Mouse (Mus musculus): ENCODE measurements around the gene Gm17268. TPM values are rescaled to one million over a fixed set of nuclear protein-coding genes. Genes with fewer than 3 reads are reported as not detected.

Gene Gm17268
- polyA plus RNA-seq, 1 experiment from 2014 or later, result not detected

DNA sequence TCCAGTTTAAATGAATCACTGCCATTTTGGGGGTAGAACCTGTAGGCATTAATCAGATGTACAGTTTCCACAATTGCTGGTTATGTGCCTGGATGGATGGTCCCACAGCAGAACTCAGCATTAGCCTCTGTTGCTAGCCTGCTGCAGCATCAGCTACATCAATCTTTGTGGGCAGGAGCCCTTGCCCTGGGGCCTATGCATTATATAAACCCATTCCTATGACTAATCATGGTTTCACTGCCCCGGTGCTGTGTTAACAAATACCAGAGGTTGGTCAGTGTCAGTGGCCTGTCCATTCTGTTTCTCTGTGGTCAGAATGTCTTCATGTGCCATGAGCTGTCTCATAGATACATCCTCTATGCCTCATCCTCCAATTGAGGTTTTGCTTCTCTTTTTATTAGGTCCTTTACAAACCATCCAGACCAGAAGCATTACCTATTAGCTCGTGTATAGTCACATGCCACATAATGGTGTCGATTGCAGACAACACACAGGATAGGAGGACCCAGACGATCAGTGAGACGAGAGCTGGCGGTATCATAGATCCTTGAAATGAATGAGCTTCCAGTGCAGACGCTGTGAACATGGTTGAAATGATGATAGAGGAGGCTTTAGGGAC, 28.7 kb upstream of the Gm17268 start:
- no peaks in the 10 kb centered on the region for H3K36me3 ChIP-seq (replicated peaks; ENCODE audit: control insufficient read depth, insufficient read depth)
- H3K4me2 ChIP-seq (replicated peaks), result no peak overlapping the region
- no peak for ATAC-seq (ENCODE audit: low FRiP score)
- no peaks in the 10 kb centered on the region for H3K4me1 ChIP-seq (replicated peaks; ENCODE audit: control insufficient read depth, insufficient read depth, low read length)
- 82% methylated on average over 7 of the region's 7 CpGs for WGBS
- H3K9ac ChIP-seq, result no peak overlapping the region
- H3K4me3 ChIP-seq (replicated peaks; ENCODE audit: low read length), result no peak overlapping the region
- no peaks in the 10 kb centered on the region for H3K9me3 ChIP-seq (ENCODE audit: control insufficient read depth, low read length)
- no peak for DNase-seq (ENCODE audit: low spot score)
- H3K27me3 ChIP-seq (ENCODE audit: control insufficient read depth, insufficient read depth, low read length), result no peaks in the 10 kb centered on the region
- H3K27ac ChIP-seq, result no peak overlapping the region

DNA sequence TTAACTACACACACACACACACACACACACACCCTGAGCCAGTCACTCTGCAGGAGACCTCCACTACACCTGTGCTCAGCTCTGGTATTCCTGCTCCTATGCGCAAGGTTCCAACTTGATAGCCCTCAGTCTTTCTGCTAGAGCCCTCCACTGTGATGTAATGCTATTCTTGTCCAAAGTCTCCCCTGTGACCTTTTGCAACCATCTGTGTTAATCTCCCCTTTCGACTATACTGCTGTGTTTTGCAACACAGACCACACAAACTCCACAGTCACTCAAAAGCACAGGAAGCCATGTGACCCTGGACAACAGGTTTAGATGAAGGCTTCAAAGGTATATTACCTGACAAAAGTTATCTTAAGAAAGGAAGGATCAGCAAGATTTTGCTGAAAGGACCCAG, 25.1 kb upstream of the Gm17268 start:
- Histone ChIP-seq H3K4me3 (replicated peaks; ENCODE audit: low read length) (no peak overlapping the region), H3K9me3 (ENCODE audit: control insufficient read depth, low read length) (no peaks in the 10 kb centered on the region), H3K9ac (no peak overlapping the region), H3K27ac (no peak overlapping the region), H3K4me2 (replicated peaks) (no peak overlapping the region), H3K36me3 (replicated peaks; ENCODE audit: control insufficient read depth, insufficient read depth) (no peaks in the 10 kb centered on the region), H3K4me1 (replicated peaks; ENCODE audit: control insufficient read depth, insufficient read depth, low read length) (no peaks in the 10 kb centered on the region), H3K27me3 (ENCODE audit: control insufficient read depth, insufficient read depth, low read length) (no peaks in the 10 kb centered on the region)
- ATAC-seq (ENCODE audit: low FRiP score) (no peak), DNase-seq (ENCODE audit: low spot score) (no peak)
- 81% methylated on average over 2 of the region's 2 CpGs for WGBS

DNA sequence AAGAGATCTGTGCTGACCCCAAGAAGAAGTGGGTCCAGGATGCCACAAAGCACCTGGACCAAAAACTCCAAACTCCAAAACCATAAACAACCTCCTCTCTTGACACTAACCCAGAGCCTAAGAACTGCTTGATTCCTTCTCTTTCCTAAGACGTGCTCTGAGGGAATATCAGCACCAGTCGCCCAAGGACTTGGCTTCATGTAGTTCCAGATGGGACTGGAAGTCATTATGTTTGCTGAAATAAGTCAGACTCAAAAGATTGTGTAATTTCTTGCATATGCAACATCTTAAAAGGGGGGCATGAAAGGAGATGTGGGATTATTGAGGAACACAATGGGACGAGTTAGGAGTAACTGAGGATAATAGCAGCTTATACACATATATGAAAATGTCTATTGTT, 23.9 kb upstream of the Gm17268 start:
- H3K9me3 ChIP-seq (ENCODE audit: control insufficient read depth, low read length), result no peaks in the 10 kb centered on the region
- ATAC-seq (ENCODE audit: low FRiP score), result no peak
- H3K27me3 ChIP-seq (ENCODE audit: control insufficient read depth, insufficient read depth, low read length), result no peaks in the 10 kb centered on the region
- H3K9ac ChIP-seq, result no peak overlapping the region
- 86% methylated on average over 3 of the region's 3 CpGs for WGBS
- H3K36me3 ChIP-seq (replicated peaks; ENCODE audit: control insufficient read depth, insufficient read depth), result no peaks in the 10 kb centered on the region
- no peak overlapping the region for H3K4me3 ChIP-seq (replicated peaks; ENCODE audit: low read length)
- H3K4me2 ChIP-seq (replicated peaks), result no peak overlapping the region
- no peak for DNase-seq (ENCODE audit: low spot score)
- no peaks in the 10 kb centered on the region for H3K4me1 ChIP-seq (replicated peaks; ENCODE audit: control insufficient read depth, insufficient read depth, low read length)
- no peak overlapping the region for H3K27ac ChIP-seq

DNA sequence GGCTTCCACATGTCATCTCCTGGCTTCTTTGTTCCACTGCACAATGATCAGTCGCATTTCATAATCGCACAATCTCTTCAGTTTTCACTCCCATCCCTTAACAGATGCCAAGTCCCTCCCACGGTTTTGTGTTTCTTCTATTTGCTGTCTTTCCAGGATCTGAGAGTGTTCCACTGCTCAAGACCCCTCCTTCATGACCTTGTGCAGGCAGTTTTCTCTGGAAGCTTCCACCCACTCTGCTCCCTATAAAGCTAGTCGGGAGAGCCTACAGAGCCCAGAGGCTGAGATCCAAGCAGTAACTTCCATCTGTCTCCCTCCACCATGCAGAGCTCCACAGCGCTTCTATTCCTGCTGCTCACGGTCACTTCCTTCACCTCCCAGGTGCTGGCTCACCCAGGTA, 19.3 kb upstream of the Gm17268 start, which contains the start of gene Ccl11:
Ccl11 (plus strand) TSS at position 178 of the 400 bp plus-strand sequence.
- DNase-seq (ENCODE audit: low spot score) (no peak), ATAC-seq (ENCODE audit: low FRiP score) (no peak)
- Histone ChIP-seq H3K9ac (no peak within 1 kb of the TSS), H3K4me3 (replicated peaks; ENCODE audit: low read length) (no peak within 1 kb of the TSS), H3K9me3 (ENCODE audit: control insufficient read depth, low read length) (no peaks in the 10 kb centered on the region), H3K27ac (no peak within 1 kb of the TSS), H3K4me2 (replicated peaks) (no peak within 1 kb of the TSS), H3K27me3 (ENCODE audit: control insufficient read depth, insufficient read depth, low read length) (no peaks in the 10 kb centered on the region), H3K4me1 (replicated peaks; ENCODE audit: control insufficient read depth, insufficient read depth, low read length) (no peaks in the 10 kb centered on the region), H3K36me3 (replicated peaks; ENCODE audit: control insufficient read depth, insufficient read depth) (no peaks in the 10 kb centered on the region)
- WGBS, result 82% methylated on average over 6 of the region's 6 CpGs

DNA sequence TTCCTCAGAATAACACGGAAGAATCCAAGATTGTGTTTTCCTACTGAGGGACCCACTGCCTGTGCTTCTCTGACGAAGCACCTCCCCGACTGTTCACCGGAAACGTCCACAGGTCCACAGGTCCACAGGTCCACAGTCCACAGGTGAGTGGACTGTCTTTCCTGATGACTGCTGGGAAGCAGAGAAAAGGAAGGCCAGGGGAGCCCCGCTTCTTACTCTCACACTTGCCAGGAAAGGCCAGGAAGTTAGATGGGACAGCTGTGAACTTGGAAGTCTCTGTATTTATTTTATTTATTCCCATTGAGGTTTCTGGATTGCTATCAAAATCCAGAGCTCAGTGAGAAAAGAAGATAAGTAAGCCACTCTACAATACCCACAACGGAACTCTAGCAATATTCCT, 15.5 kb upstream of the Gm17268 start:
- H3K27me3 ChIP-seq (ENCODE audit: control insufficient read depth, insufficient read depth, low read length), result no peaks in the 10 kb centered on the region
- 94% methylated on average over 7 of the region's 7 CpGs for WGBS
- H3K4me1 ChIP-seq (replicated peaks; ENCODE audit: control insufficient read depth, insufficient read depth, low read length), result no peaks in the 10 kb centered on the region
- H3K9ac ChIP-seq, result no peak overlapping the region
- H3K36me3 ChIP-seq (replicated peaks; ENCODE audit: control insufficient read depth, insufficient read depth), result no peaks in the 10 kb centered on the region
- no peak overlapping the region for H3K4me2 ChIP-seq (replicated peaks)
- no peaks in the 10 kb centered on the region for H3K9me3 ChIP-seq (ENCODE audit: control insufficient read depth, low read length)
- H3K4me3 ChIP-seq (replicated peaks; ENCODE audit: low read length), result no peak overlapping the region
- H3K27ac ChIP-seq, result no peak overlapping the region
- DNase-seq (ENCODE audit: low spot score) (no peak), ATAC-seq (ENCODE audit: low FRiP score) (no peak)

DNA sequence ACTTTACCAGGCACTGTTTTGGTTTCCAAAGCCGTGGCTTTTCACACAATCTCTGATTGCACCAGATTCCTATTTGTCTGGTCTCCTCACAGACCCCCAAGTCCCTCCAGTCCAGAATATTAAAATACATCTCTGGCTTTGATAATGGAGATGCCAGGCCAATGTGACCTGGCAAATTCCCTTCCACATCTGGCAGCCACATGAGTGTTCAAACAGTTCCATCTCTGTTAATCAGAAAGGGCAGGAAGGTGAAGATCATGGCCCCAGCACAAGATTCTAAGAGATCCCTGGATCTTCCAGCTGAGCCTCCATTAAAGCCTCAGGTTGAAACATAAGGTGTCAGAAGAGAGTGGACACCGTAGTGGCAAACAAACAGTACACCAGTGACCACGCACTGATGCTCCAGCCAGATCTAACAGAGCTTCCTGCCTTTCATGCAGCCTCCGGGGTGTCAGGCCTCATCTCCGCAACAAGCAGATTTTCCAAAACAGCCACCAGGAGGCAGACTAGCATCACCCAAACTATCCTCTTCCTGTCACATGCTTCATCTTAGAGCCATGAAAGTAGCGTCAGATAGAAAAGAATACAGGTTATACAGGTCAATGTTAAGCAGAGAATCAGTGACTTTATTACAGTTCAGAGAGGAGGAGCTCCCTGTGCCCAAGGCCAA, 9.5 kb upstream of the Gm17268 start:
- ATAC-seq (ENCODE audit: low FRiP score) (no peak), DNase-seq (ENCODE audit: low spot score) (peak; percentile 55)
- H3K27ac ChIP-seq, result no peak overlapping the region
- no peak overlapping the region for H3K4me2 ChIP-seq (replicated peaks)
- H3K4me1 ChIP-seq (replicated peaks; ENCODE audit: control insufficient read depth, insufficient read depth, low read length), result no peaks in the 10 kb centered on the region
- H3K9me3 ChIP-seq (ENCODE audit: control insufficient read depth, low read length), result no peaks in the 10 kb centered on the region
- no peak overlapping the region for H3K4me3 ChIP-seq (replicated peaks; ENCODE audit: low read length)
- no peaks in the 10 kb centered on the region for H3K27me3 ChIP-seq (ENCODE audit: control insufficient read depth, insufficient read depth, low read length)
- H3K36me3 ChIP-seq (replicated peaks; ENCODE audit: control insufficient read depth, insufficient read depth), result no peaks in the 10 kb centered on the region
- WGBS, result 52% methylated on average over 6 of the region's 6 CpGs
- H3K9ac ChIP-seq, result no peak overlapping the region

DNA sequence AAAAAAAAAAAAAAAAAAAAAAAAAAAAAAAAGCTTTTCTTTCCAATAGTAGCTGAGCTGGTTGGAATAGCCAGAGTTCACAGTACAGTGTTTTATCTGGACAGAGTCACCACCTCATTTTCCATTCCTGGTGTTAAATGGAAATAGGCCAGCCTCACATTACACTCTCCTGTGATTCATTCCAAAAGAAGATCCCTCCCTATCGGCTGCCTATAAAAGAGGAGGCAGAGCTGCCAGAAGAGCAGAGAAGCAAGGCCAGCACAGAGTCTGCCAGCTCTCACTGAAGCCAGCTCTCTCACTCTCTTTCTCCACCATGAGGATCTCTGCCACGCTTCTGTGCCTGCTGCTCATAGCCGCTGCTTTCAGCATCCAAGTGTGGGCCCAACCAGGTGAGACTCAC, 7.1 kb upstream of the Gm17268 start, which contains the start of gene Ccl7:
Ccl7 (plus strand) TSS at position 242 of the 400 bp plus-strand sequence.
- Histone ChIP-seq H3K36me3 (replicated peaks; ENCODE audit: control insufficient read depth, insufficient read depth) (no peaks in the 10 kb centered on the region), H3K4me3 (replicated peaks; ENCODE audit: low read length) (no peak within 1 kb of the TSS), H3K27me3 (ENCODE audit: control insufficient read depth, insufficient read depth, low read length) (no peaks in the 10 kb centered on the region), H3K4me1 (replicated peaks; ENCODE audit: control insufficient read depth, insufficient read depth, low read length) (no peaks in the 10 kb centered on the region), H3K27ac (no peak within 1 kb of the TSS), H3K9me3 (ENCODE audit: control insufficient read depth, low read length) (no peaks in the 10 kb centered on the region), H3K4me2 (replicated peaks) (no peak within 1 kb of the TSS), H3K9ac (no peak within 1 kb of the TSS)
- WGBS, result 70% methylated on average over 3 of the region's 3 CpGs
- no peak for DNase-seq (ENCODE audit: low spot score)
- ATAC-seq (ENCODE audit: low FRiP score), result no peak

DNA sequence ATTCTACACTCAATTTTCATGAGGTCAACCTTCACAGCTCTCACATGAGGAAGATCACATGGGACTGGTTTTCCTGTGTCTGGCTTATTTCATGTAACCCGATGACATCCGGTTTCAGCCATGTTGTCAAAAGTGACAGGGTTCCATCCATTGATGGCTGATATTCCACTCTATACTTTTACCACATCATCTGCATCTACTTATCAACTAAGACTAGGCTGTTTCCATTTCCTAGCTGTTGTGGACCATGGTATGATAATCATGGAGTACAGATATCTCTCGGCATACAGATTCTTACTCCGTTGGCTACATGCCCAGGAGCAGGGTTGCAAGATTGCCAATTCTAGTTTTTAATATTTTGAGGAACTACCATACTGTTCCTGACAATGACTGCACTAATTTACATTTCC, 3.3 kb upstream of the Gm17268 start:
- no peak for DNase-seq (ENCODE audit: low spot score)
- Histone ChIP-seq H3K4me1 (replicated peaks; ENCODE audit: control insufficient read depth, insufficient read depth, low read length) (no peaks in the 10 kb centered on the region), H3K27ac (no peak overlapping the region), H3K27me3 (ENCODE audit: control insufficient read depth, insufficient read depth, low read length) (no peaks in the 10 kb centered on the region), H3K9ac (no peak overlapping the region), H3K4me2 (replicated peaks) (no peak overlapping the region), H3K36me3 (replicated peaks; ENCODE audit: control insufficient read depth, insufficient read depth) (no peaks in the 10 kb centered on the region), H3K4me3 (replicated peaks; ENCODE audit: low read length) (no peak overlapping the region), H3K9me3 (ENCODE audit: control insufficient read depth, low read length) (no peaks in the 10 kb centered on the region)
- 85% methylated on average over 4 of the region's 4 CpGs for WGBS
- ATAC-seq (ENCODE audit: low FRiP score), result no peak

DNA sequence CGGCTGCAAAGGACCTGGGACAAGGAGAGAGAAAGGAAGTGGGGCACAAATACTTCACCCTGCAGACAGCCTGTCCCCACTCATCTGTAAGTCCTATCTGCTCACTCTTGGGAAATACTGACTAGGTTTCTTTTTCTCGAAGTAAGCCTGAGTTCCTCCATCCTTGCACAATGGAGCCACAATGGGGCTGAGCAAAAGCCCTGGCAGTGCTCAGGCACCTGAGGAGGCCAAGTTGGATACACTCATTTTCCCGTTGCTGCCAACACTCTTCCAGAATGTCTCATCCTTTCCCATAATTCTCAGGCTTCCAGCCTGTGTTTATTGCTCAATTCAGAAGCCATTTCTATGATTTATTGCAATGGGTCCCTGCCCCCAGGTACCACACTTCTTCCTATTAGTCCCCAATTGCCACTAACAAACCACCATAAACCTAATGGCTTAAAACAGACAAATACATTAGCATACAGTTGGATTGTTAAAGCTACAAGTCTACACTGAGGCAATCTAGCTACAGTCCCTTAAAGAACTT, 834 bp upstream of the Gm17268 start:
- no peak for DNase-seq (ENCODE audit: low spot score)
- Histone ChIP-seq H3K36me3 (replicated peaks; ENCODE audit: control insufficient read depth, insufficient read depth) (no peaks in the 10 kb centered on the region), H3K4me1 (replicated peaks; ENCODE audit: control insufficient read depth, insufficient read depth, low read length) (peaks cover 3% of the 10 kb centered on the region; the same call in 1 of the 2 replicates), H3K4me3 (replicated peaks; ENCODE audit: low read length) (no peak overlapping the region), H3K4me2 (replicated peaks) (no peak overlapping the region), H3K27me3 (ENCODE audit: control insufficient read depth, insufficient read depth, low read length) (no peaks in the 10 kb centered on the region), H3K9ac (no peak overlapping the region), H3K9me3 (ENCODE audit: control insufficient read depth, low read length) (no peaks in the 10 kb centered on the region), H3K27ac (no peak overlapping the region)
- WGBS, result 83% methylated on average over 3 of the region's 3 CpGs
- ATAC-seq (ENCODE audit: low FRiP score), result no peak

Data from hindbrain, embryonic 14.5 days (tissue).